Mouse (Mus musculus) megakaryocyte, adult 5-6 weeks (primary cell): ENCODE data around the gene Slc5a2. TPM values are rescaled to one million over a fixed set of nuclear protein-coding genes. Genes with fewer than 3 reads are reported as not detected.

Source experiments
- total RNA-seq, 2 experiments: library from RNA; stranded (forward) in 1 of 2; stranded (reverse) in 1 of 2; fragments of 153-499, 151-499 nt in 1 of 2; fragments of 221-1000, 200-1000 nt in 1 of 2; gene quantifications; 2 replicates each; pipeline versions ENCODE4 v1.2.3 to v1.2.4; 2015 to 2017

Gene Slc5a2
- total RNA-seq, 2 experiments from 2014 or later = not detected

Other genes with a start within 250 kb of the Slc5a2 start
- 209 and 227 TPM in 2 replicates for gene Itgam, start 203.0 kb upstream of the Slc5a2 start, total RNA-seq (2015)
- gene Itgam, start 203.0 kb upstream of the Slc5a2 start, total RNA-seq (2017) = 286 and 332 TPM in 2 replicates
- 9.8 and 11.2 TPM in 2 replicates for gene Gm49368, start 203.0 kb upstream of the Slc5a2 start, total RNA-seq (2015)
- 0.81 and 2.3 TPM in 2 replicates for gene Gm49368, start 203.0 kb upstream of the Slc5a2 start, total RNA-seq (2017)
- gene Itgax, start 136.1 kb upstream of the Slc5a2 start, total RNA-seq (2015) = 5.1 and 6.3 TPM in 2 replicates
- 9.8 and 9.9 TPM in 2 replicates for gene Itgax, start 136.1 kb upstream of the Slc5a2 start, total RNA-seq (2017)
- gene Itgad, start 111.3 kb upstream of the Slc5a2 start, total RNA-seq (2015) = 1.5 and 3.4 TPM in 2 replicates
- 0.26 and 0.73 TPM in 2 replicates for gene Itgad, start 111.3 kb upstream of the Slc5a2 start, total RNA-seq (2017)
- 1.3 and 6.9 TPM in 2 replicates for gene Cox6a2, start 59.3 kb upstream of the Slc5a2 start, total RNA-seq (2015)
- 2.9 and 5.4 TPM in 2 replicates for gene Cox6a2, start 59.3 kb upstream of the Slc5a2 start, total RNA-seq (2017)
- 3.1 and 3.9 TPM in 2 replicates for gene Armc5, start 28.3 kb upstream of the Slc5a2 start, total RNA-seq (2015)
- 7.0 TPM in 2 replicates for gene Armc5, start 28.3 kb upstream of the Slc5a2 start, total RNA-seq (2017)
- gene 9130023H24Rik, start 27.6 kb upstream of the Slc5a2 start, total RNA-seq (2015) = 4.4 and 5.1 TPM in 2 replicates
- 4.3 and 5.3 TPM in 2 replicates for gene 9130023H24Rik, start 27.6 kb upstream of the Slc5a2 start, total RNA-seq (2017)
- 1.1 TPM in 1 of 2 replicates, not detected in the other for gene Tgfb1i1, start 18.8 kb upstream of the Slc5a2 start, total RNA-seq (2015)
- 0.07 TPM in 1 of 2 replicates, not detected in the other for gene Tgfb1i1, start 18.8 kb upstream of the Slc5a2 start, total RNA-seq (2017)
- gene BC017158, start 32.5 kb downstream of the Slc5a2 start, total RNA-seq (2015) = 12.7 and 19.7 TPM in 2 replicates
- 8.8 and 9.7 TPM in 2 replicates for gene BC017158, start 32.5 kb downstream of the Slc5a2 start, total RNA-seq (2017)
- 155 and 159 TPM in 2 replicates for gene Rgs10, start 153.1 kb downstream of the Slc5a2 start, total RNA-seq (2015)
- 158 and 165 TPM in 2 replicates for gene Rgs10, start 153.1 kb downstream of the Slc5a2 start, total RNA-seq (2017)
- 166 and 174 TPM in 2 replicates for gene Tial1, start 196.1 kb downstream of the Slc5a2 start, total RNA-seq (2015)
- gene Tial1, start 196.1 kb downstream of the Slc5a2 start, total RNA-seq (2017) = 48.4 and 59.1 TPM in 2 replicates